Mouse (Mus musculus) stomach, postnatal 0 days (tissue): ENCODE data around the gene Prex1.

Experiments used
- CTCF ChIP-seq: IDR thresholded peaks from 2 replicates; pipeline ENCODE4 v1.5.1; 2016; ENCODE audit warnings: antibody characterized with exemption, low read depth, mild to moderate bottlenecking, moderate library complexity
- EP300 ChIP-seq: optimal IDR thresholded peaks from 2 replicates; pipeline ENCODE3; 2016; ENCODE audit warnings: antibody characterized with exemption

GRCm38 (mm10) chr2:166729045-166729444 lies 15.4 kb upstream of the Prex1 start:
- TF ChIP-seq CTCF (no peak), EP300 (no peak)
